Mouse (Mus musculus) ZHBTc4 (cell line): ENCODE data around the gene F5.
A peak's percentile ranks its signal among the peaks of the same experiment; 100 is the strongest.

Source experiments
- DNase-seq: peaks from one replicate; pipeline ENCODE4 v3.0.0-alpha.2; 2011; ENCODE audit warnings: low read depth, low spot score

Gene F5

GRCm38 (mm10) chr1:164233447-164233846 is 81.8 kb downstream of the F5 start:
- no peak for DNase-seq

- DNase-seq: no peak
Measured at GRCm38 (mm10) chr1:164235078-164235477, 83.4 kb downstream of the F5 start.

- DNase-seq: no peak
Measured at GRCm38 (mm10) chr1:164236078-164236477, 84.4 kb downstream of the F5 start.

GRCm38 (mm10) chr1:164241494-164241893 is 89.9 kb downstream of the F5 start:
- no peak for DNase-seq

GRCm38 (mm10) chr1:164242809-164243208 is 91.2 kb downstream of the F5 start:
- DNase-seq: no peak

- no peak for DNase-seq
Measured at GRCm38 (mm10) chr1:164247442-164247841, 95.8 kb downstream of the F5 start.

GRCm38 (mm10) chr1:164247971-164248370 is 96.3 kb downstream of the F5 start:
- DNase-seq: peak; percentile 28

GRCm38 (mm10) chr1:164248465-164249331 is 97.1 kb downstream of the F5 start, which contains the start of gene Slc19a2:
Gene Slc19a2 (plus strand): TSS chr1:164249046.
- peak; percentile 97 for DNase-seq

- DNase-seq: peak; percentile 63
Measured at GRCm38 (mm10) chr1:164249332-164249711, 97.7 kb downstream of the F5 start.

- DNase-seq: peak; percentile 31
Measured at GRCm38 (mm10) chr1:164250391-164251150, 98.9 kb downstream of the F5 start.

GRCm38 (mm10) chr1:164251438-164251837 is 99.8 kb downstream of the F5 start:
- DNase-seq: no peak

- peak; percentile 21 for DNase-seq
Measured at GRCm38 (mm10) chr1:164252551-164252950, 100.9 kb downstream of the F5 start.

- no peak for DNase-seq
Measured at GRCm38 (mm10) chr1:164254836-164255235, 103.2 kb downstream of the F5 start.

- no peak for DNase-seq
Measured at GRCm38 (mm10) chr1:164260171-164261028, 108.8 kb downstream of the F5 start.

- DNase-seq: no peak
Measured at GRCm38 (mm10) chr1:164261553-164261952, 109.9 kb downstream of the F5 start.
